ENCODE assay signal across 41 mouse cellular contexts in genomic region chr14:51181051-51181450, GRCm38 (mm10). TPM values are rescaled to one million over a fixed set of nuclear protein-coding genes. Genes with fewer than 3 reads are reported as not detected.
"Had no signal": no experiment of that assay in that cellular context is flagged by ENCODE, and none has a peak within 500 bp of the region (broad histone marks: within the 10 kb centered on the region; RNA-seq: fewer than 3 reads in every experiment).

No protein-coding gene starts in this region.

RNA-seq across cellular contexts. Expression of gene Ang2, which starts 17.9 kb away (rescaled TPM):
- total RNA-seq: heart, postnatal 10 days; heart, postnatal 14 days; heart, postnatal 25 days; heart, postnatal 36 days; heart, postnatal 4 days; hematopoietic stem cell, adult 5-6 weeks; hindbrain, postnatal 0 days; layer of hippocampus, adult 18-20 months; layer of hippocampus, adult 2 months; layer of hippocampus, adult 8-10 months; layer of hippocampus, postnatal 10 days; layer of hippocampus, postnatal 14 days; layer of hippocampus, postnatal 25 days; layer of hippocampus, postnatal 36 days; left cerebral cortex, adult 18-20 months; left cerebral cortex, adult 2 months had no signal
- polyA plus RNA-seq: heart, embryonic 11.5 days; heart, embryonic 12.5 days; heart, embryonic 13.5 days; heart, embryonic 14.5 days; heart, embryonic 15.5 days; heart, embryonic 16.5 days; heart, postnatal 0 days; hindbrain, embryonic 10.5 days; hindbrain, embryonic 11.5 days; hindbrain, embryonic 12.5 days; hindbrain, embryonic 13.5 days; hindbrain, embryonic 14.5 days; hindbrain, embryonic 15.5 days; hindbrain, embryonic 16.5 days; hindbrain, postnatal 0 days; inflammation-experienced regulatory T-cells, adult 6 months; intestine, embryonic 14.5 days; intestine, embryonic 15.5 days; intestine, embryonic 16.5 days; intestine, postnatal 0 days; kidney, adult 2 months; kidney, embryonic 14.5 days; kidney, embryonic 15.5 days; kidney, embryonic 16.5 days; kidney, postnatal 0 days; large intestine, adult 2 months had no signal

RNA-seq across cellular contexts. Expression of gene Rnase2b, which starts 19.0 kb away (rescaled TPM):
- total RNA-seq: heart, postnatal 10 days; heart, postnatal 14 days; heart, postnatal 25 days; heart, postnatal 36 days; heart, postnatal 4 days; hematopoietic stem cell, adult 5-6 weeks; hindbrain, postnatal 0 days; layer of hippocampus, postnatal 10 days; layer of hippocampus, postnatal 14 days; layer of hippocampus, postnatal 36 days; left cerebral cortex, adult 18-20 months; left cerebral cortex, adult 2 months had no signal
- polyA plus RNA-seq: heart, embryonic 11.5 days; heart, embryonic 12.5 days; heart, embryonic 13.5 days; heart, embryonic 14.5 days; heart, embryonic 15.5 days; heart, embryonic 16.5 days; heart, postnatal 0 days; hindbrain, embryonic 10.5 days; hindbrain, embryonic 11.5 days; hindbrain, embryonic 12.5 days; hindbrain, embryonic 13.5 days; hindbrain, embryonic 14.5 days; hindbrain, embryonic 15.5 days; hindbrain, embryonic 16.5 days; hindbrain, postnatal 0 days; inflammation-experienced regulatory T-cells, adult 6 months; intestine, embryonic 14.5 days; intestine, embryonic 15.5 days; intestine, embryonic 16.5 days; intestine, postnatal 0 days; kidney, adult 2 months; kidney, embryonic 14.5 days; kidney, embryonic 15.5 days; kidney, embryonic 16.5 days; kidney, postnatal 0 days; large intestine, adult 2 months had no signal

RNA-seq across cellular contexts. Expression of gene Ear14, which starts 22.1 kb away (rescaled TPM):
- total RNA-seq: heart, postnatal 10 days; heart, postnatal 14 days; heart, postnatal 25 days; heart, postnatal 36 days; heart, postnatal 4 days; hematopoietic stem cell, adult 5-6 weeks; hindbrain, postnatal 0 days; layer of hippocampus, adult 18-20 months; layer of hippocampus, adult 2 months; layer of hippocampus, adult 8-10 months; layer of hippocampus, postnatal 10 days; layer of hippocampus, postnatal 14 days; layer of hippocampus, postnatal 25 days; left cerebral cortex, adult 18-20 months; left cerebral cortex, adult 2 months had no signal
- polyA plus RNA-seq: heart, embryonic 11.5 days; heart, embryonic 12.5 days; heart, embryonic 13.5 days; heart, embryonic 14.5 days; heart, embryonic 15.5 days; heart, embryonic 16.5 days; heart, postnatal 0 days; hindbrain, embryonic 10.5 days; hindbrain, embryonic 11.5 days; hindbrain, embryonic 12.5 days; hindbrain, embryonic 13.5 days; hindbrain, embryonic 14.5 days; hindbrain, embryonic 15.5 days; hindbrain, embryonic 16.5 days; hindbrain, postnatal 0 days; inflammation-experienced regulatory T-cells, adult 6 months; intestine, embryonic 14.5 days; intestine, embryonic 15.5 days; intestine, embryonic 16.5 days; intestine, postnatal 0 days; kidney, adult 2 months; kidney, embryonic 14.5 days; kidney, embryonic 15.5 days; kidney, embryonic 16.5 days; kidney, postnatal 0 days; large intestine, adult 2 months had no signal

RNA-seq across cellular contexts. Expression of gene Rnase1, which starts 34.5 kb away (rescaled TPM):
- total RNA-seq: heart, postnatal 14 days; hematopoietic stem cell, adult 5-6 weeks had no signal
- polyA plus RNA-seq: heart, embryonic 11.5 days; heart, embryonic 12.5 days; hindbrain, embryonic 10.5 days; hindbrain, embryonic 11.5 days; hindbrain, embryonic 12.5 days; hindbrain, embryonic 13.5 days; inflammation-experienced regulatory T-cells, adult 6 months had no signal

RNA-seq across cellular contexts. Expression of gene Rnase6, which starts 57.3 kb away (rescaled TPM):
- total RNA-seq: layer of hippocampus, adult 2 months; left cerebral cortex, adult 18-20 months had no signal
- polyA plus RNA-seq: heart, embryonic 11.5 days; hindbrain, embryonic 10.5 days; hindbrain, embryonic 11.5 days had no signal
